Mouse (Mus musculus): ENCODE results near the gene Stx18.

DNA sequence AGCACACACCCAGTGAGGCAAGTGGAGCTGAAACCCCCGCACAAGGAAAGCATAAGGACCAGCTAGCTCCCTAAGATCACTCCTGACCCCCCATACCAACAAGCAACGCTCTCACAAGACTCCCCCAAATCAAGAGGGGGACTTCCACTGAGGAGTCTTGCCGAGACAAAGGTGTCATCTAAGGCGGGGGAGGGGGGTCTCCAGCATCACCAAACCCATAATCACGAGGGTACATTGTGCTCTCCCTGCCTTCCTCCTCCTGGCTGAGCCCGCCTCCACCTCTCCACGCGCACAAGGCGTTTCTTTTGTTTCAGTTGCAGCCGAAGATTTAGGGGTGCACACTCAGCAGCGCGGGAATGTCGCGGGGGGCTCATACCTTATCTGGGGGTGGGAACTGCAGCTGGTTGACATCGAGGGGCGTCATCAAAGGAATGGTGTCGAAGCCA is 120.0 kb downstream of the Stx18 start:
- TF ChIP-seq CTCF (IDR thresholded peaks at IDR 0.05; ENCODE audit: low read depth, low read length) = no peak
- no peak for TF ChIP-seq POLR2A (IDR thresholded peaks at IDR 0.05; ENCODE audit: extremely low read depth, insufficient read depth, low read length)
